Mouse (Mus musculus) v-Abl transformed pro-B cells (cell line): ENCODE results near the gene Cks1b.
"Not testable (repeated sequence)": the region's sequence is repeated elsewhere in the genome, so short reads cannot be mapped to it uniquely, and the experiment has no call there.

ENCODE experiments used
- in situ Hi-C, 2 experiments: fragments of 400-800 bp; cut with MboI; formaldehyde crosslinking; loops; one replicate each; pipeline ENCODE4 v1.15.1; 2025; ENCODE audit not compliant: unreplicated experiment in 2 of 2

Cks1b gene

DNA sequence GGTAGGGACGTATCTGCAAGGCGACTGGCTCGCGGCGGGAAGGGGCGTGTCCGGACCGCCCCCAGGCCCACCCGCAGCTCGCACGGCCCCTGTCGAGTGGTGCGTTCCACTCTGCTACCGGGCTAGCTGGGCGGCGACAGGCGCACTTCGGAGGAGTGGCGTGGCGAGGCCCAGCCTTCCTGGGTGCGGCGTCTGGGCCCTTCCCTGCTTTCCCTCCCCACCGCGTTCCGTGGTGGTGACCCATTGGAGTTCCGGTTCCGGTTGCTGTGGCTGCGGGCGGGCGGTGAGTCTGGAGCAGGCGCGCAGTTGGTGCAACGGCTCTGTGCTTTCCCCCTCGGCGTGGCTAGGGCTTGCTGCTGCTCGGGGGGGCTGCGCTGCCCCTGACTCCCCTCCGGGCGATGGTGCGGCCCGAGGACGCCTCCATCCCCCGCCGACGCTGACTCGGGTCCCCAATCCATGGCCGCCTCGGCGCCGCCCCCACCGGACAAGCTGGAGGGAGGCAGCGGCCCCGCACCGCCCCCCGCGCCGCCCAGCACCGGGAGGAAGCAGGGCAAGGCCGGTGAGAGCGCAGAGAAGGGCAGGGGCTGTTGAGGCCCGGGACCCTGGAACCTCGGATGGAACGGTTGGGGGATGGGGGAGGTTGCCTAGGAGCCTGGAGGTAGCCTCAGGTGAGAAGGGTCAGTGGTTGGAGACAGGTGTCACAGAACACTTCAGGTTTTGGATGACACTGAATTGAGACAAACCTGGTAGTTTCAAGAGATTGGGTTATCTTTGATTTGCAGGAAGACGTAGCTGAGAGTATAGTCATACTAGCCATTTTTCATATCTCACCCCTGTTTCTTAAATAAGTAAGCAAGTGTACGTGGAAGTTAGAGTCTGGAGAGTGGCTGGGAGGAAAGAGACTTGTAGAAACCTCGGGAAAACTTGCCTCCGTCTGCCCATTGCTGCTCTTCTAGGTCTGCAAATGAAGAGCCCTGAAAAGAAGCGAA lies 12.3 kb upstream of the Cks1b start, which contains the start of gene Pygo2:
Gene Pygo2, plus strand, starts transcription at position 44 of the 989 bp plus-strand sequence.
- in situ Hi-C loops: no loop called here

DNA sequence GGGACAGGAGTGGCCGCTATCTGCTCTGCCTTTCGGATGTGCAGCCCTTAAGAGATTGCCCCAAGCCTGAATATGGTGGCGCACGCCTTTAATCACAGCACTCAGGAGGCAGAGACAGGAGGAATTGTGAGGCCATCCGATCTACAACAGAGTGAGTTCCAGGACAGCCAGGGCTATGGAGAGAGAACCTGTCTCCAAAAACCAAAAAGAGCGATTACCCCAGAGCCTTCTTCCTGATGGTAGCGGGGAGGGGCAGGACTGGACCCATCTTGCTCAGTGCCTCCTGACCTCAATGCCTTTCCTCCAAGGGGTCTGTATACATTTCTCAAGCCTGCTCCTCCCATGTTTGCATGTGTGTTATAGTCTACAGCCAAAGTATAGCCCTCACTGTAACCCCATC lies 10.8 kb upstream of the Cks1b start:
- in situ Hi-C loops: not testable (repeated sequence)

DNA sequence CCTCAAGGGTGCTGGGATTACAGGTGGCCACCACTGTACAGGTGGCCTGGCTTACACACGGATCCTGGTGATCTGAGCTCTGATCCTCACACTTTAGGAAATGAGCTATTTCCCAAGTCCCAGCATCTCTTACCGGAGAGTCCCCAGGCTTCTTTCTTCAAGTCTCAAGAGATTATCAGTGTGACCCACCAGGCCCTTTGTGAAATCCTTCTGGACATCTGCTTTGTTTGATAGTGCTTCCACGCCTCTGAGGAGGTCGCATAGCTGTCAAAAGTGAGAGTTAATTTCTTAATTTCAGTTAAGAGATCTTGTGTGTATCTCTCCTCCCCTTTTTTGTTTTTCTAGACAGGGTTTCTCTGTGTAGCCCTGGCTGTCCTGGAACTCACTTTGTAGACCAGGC lies 7.7 kb upstream of the Cks1b start:
- in situ Hi-C loops: no loop called here

DNA sequence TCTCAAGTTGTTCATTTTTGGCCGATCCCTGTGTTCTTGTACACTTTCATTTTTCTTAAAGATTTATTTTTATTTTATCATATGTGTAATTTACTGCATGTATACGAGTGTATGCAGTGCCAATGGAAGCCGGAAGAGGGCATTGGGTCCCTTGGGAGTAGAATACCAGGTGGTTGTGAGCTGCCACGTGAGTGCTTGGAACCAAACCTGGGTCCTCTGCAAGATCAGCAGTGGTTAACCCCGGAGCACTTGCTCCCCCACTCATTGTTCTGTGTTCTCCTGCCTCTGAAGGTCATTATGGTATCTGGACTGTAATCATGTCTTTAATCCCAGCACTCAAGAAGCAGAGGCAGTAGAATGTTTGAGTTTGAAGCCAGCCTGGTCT lies 7.0 kb upstream of the Cks1b start:
- in situ Hi-C loops: no loop called here

DNA sequence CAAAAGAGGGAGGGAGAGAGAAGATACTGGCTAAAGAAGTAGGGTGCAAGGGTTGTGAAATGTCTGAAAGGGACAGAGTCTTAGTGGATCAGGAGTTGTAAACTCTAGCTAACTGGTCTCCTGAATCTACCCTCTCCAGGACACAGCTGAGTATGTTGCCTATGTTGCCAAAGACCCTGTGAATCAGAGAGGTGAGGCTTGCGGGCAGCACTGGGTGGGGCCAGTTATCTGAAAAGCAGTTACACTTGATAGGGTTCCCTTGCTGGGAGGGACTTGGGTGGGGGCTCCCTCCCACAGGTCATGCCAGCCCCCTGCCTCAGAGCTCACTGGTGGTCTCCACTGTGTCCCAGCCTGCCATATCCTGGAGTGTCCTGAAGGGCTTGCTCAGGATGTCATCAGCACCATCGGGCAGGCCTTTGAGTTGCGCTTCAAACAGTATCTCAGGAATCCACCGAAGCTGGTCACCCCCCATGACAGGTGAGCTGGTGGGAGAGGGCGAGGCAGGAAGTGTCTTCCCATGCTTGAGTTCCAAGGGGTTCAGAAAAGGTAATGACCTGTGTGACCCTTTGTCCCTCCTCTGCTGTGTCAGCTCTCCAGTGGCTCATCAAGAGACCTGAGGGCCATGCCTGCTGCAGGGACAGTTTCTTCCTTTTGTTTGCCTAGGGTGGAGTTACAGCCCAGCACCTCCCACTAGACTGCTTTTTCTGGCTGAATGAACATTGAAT lies 6.4 kb upstream of the Cks1b start:
- in situ Hi-C loops: no loop called here

DNA sequence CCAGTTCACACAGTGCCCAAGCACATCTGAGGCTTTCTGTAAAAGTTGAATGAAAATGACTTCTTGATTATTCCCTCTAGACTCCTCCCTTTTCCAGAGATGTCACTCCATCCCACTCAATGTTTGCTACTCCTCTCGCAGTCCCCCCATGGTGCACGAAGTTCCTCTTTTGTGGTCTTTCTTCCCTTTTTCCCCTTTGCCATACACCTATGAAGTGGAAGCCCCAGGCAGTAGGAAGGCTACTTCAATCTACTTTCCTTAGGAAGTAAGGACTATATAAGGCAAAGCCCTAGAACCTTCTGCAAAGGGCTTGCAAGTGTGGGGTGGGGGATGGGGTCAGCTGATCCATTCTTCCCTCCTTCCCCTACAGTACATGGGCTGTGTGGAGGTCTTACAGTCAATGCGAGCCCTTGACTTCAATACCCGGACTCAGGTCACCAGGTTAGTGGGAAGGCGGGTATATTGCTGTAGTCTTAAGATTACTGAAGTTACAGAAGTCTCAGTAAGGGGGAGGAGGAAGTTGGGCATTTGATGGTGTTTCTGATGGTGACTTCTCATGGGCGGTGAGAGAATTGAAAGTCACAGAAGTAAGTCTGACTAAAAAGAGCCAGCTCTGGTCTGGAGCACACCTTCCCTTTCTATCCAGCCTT lies 4.5 kb upstream of the Cks1b start:
- in situ Hi-C loops: no loop called here

DNA sequence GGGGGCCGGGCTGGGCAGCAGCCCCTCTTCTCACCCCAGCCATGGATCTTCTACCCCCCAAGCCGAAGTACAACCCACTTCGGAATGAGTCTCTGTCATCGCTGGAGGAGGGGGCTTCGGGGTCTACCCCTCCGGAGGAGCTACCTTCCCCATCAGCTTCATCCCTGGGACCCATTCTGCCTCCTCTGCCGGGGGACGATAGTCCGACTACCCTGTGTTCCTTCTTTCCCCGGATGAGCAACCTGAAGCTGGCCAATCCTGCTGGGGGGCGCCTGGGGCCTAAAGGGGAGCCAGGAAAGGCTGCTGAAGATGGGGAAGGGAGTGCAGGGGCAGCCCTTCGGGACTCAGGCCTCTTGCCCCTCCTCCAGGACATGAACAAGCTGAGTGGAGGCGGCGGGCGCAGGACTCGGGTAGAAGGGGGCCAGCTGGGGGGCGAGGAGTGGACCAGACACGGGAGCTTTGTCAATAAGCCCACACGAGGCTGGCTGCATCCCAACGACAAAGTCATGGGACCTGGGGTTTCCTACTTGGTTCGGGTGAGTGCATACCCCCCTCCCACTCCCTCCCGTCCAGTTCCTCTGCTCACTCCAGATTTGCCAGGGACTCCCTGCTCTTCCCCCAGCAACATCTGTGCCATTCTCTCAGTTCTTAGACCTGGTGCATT lies 3.8 kb upstream of the Cks1b start:
- in situ Hi-C loops: no loop called here

DNA sequence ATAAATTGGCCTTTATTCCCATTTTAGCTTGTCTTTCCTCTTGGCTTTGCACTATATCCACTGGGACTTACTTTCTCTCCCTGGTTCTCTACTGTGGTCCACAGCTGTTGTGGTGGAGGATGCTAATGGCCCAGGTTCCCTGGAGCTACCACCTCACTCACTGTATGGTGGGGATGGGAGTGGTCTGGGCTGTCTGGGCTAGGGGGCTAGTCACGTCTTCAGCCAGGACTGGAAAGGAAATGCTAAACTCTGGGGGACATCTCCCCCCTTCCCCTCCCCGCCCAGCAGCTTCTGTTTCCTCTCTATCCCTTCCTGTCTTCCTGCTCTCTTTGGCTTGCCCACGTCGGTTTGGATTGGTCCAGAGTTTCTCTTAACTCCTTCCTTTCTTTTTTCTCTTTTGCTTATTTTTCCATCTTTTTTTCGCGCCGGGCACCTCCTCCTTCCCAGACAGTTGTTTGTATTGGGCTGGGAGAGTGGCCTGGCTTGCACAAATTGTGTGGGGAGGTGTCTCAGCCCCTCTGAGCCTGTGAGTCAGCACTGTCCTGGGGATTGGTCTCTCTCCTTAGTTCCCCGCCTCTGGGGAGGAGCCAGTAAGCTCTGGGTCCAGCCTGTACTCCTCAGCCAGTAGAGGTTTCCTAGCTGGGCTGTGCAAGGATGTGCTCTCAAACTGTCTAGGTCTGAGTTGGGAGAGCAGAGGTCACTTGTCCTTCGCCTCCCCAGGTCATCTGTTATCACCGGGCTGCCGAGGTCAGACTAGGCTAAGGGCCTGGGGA lies 3.0 kb upstream of the Cks1b start:
- in situ Hi-C loops: no loop called here

DNA sequence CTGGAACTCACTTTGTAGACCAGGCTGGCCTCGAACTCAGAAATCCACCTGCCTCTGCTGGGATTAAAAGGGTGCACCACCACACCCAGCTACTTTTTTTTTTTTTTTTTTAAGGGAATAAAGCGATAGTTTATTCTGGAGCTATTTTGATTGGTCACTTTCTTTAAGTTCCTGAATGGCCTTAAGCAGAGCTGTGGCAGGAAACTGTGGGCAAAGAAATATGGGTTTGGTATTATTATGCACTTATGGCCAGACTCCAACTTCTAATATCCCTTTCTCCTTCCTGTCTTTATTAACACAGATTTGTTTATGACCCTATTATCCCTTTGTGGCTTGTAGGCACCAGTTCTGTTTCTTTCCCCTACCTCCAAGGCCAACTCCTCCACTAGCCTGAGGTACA lies 2.2 kb upstream of the Cks1b start:
- in situ Hi-C loops: no loop called here

DNA sequence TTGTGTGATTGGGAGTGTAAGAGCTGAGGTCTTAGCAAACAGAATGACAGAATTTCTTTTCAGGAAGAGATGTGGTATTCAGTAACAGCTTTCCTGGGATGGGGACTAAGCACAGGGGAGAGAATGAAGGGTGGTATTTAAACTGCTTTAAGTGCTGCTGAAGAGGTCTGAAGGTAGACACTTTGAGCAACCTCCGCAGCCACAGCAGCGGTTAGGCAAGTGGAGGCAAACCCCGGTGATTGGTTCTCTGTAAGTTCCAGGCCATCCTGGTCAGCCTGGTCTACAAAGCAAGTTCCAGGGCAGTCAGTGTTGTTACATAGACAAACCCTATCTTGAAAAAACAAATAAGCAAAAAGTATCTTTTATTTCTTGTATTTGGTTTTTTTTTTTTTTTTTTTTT lies 1.8 kb upstream of the Cks1b start:
- in situ Hi-C loops: no loop called here

DNA sequence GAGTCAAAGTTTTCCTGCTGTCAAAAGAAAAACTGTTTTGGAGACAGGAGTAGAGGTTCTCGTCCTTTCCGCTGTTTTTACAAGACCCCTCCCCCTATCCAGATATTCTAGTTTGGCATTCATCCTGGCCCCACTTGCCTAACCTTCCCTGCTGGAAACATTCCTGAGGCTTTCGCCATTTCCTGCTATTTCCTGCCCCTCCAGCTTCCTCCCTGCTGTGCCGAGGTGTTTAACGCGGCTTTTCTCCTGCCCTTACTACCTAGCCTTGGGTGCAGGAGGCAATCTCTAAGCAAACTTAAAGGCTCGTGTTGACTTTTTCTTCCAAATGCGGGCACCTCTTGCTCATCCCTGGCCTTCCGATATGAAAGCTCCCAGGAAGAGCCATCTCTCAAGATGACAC lies 1.4 kb upstream of the Cks1b start:
- in situ Hi-C loops: no loop called here

DNA sequence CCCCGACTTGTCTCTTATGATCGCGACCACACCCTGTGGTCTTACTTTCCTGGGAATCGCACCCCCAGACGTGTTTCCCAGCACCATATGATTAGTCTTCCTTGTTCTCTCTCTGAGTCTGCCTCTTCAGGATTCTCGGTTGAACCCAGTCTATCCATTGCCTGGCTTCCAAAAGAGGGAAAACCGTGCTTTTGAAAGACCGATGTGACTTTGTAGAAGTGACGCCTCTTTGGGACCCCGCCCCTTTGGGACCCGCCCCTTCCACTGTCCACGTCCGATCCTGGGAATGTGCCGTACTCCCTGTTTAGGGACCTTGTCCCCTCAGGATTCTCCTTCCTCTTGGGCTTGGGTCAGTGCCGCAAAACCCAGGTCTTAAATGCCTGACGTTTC lies 673 bp upstream of the Cks1b start:
- in situ Hi-C loops: no loop called here

DNA sequence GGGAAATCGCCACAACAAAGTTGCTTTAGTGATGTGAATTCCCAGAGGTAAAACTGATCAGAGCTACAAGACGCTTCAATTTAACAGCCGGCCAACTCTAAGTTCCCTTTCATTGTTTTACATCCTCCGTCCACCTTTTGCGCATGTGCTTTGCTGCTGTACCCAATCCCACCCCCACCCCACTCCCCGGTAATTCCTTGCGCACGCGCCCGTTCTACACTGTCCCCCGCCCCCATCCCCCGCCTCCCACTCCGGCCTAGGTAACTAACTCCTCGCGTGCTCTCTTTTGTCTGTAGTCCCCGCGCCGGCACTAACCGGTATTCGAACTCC lies 378 bp downstream of the Cks1b start:
- in situ Hi-C loops: no loop called here

DNA sequence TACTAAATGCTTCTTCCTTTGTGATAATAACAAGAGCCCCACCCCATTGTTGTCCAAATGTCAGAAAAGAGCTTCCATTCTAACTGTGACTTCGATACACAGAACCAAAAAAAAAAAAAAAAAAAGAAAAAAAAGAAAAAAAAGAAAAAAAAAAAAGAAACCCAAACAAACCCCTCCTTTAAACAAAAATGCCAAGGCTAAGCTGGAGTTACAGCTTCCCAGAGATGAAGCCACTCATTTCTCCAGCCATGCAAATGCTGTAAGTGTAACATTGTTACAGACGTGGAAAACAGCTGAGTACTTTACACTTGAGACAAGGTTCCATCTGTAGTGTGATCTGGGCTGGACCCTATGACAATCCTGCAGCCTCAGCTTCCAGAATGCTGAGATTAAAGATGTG lies 1.1 kb downstream of the Cks1b start:
- in situ Hi-C loops: no loop called here

DNA sequence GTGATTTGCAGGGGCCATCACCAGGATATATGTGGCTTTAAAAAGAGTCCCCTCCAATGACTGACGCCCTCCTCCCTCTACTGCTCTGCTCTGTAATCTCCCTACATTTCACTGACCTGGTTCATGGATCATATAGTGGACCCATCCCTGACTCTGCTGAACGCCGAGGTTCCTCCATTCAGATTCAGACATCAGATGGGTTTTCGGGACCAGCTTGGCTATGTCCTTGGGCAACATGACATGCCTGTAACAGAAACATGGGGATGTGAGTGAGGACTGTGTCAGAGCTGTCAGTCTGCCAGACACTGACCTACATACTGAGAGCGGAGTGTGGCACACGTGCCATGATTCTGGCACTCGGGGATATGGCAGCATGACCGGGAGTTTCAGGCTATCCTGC lies 2.0 kb downstream of the Cks1b start:
- in situ Hi-C loops: no loop called here

DNA sequence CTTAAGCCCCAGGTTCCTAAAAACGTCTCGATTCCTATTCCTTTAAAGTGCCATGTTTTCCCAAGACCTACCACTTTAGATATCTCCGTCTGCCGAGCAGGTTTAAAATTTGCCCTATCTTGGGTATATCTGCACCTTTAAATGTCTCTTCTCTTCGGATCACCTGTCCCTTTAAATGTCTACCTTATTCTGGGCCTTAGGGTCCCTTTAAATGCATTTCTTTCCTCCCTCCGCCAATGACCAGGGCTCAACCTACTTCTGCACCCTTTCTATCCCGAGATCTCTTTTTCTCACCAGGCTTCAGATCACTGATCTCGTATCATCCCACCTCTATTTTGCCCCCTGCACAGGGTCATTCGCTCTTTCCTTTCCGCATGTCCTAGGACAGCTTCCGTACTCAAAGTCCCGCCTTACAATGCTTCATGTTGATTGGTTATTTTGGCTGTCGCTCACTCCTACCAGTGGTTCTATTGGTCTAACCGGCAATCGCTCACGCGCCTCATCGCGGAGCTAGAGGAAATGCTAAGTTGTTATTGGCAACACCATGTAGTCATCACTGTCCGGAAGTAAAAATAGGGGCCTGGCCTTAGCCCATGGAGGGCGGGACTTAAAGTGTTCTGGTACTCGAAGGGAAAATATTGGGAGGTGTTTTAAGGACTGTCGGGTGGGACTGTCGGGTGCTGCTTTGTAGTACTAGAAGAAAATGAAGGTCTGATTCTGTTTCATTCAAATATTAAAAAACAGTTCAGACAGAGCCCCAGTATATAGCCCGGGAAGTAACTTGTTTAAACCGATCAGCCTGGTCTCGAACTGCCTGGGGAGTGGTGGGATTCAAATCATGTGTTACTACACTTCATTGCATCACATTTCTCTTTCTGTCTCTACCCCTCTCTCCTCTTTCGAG lies 6.4 kb downstream of the Cks1b start, which contains the start of gene Flad1:
Gene Flad1, minus strand, starts transcription at position 381 of the 904 bp plus-strand sequence.
- in situ Hi-C loops: no loop called here

DNA sequence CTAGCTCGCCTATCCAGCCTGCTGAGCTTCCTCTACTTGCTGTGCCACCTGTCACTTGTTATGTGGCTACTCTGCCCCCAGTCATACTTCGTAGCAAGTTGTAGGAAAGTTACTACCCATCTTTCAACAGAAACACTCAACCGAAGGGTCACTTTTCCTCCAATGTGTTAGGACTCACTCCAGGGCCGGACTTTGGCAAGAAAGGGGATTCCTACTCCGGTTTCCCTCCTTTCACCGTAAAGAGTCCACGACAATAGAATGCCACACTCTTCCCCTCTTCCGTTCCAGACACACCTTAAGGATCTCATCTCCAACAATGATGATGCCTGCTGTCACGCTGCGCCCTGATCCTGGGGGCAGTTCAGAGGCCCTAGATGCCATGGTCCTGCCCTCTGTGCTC lies 7.3 kb downstream of the Cks1b start:
- in situ Hi-C loops: no loop called here

DNA sequence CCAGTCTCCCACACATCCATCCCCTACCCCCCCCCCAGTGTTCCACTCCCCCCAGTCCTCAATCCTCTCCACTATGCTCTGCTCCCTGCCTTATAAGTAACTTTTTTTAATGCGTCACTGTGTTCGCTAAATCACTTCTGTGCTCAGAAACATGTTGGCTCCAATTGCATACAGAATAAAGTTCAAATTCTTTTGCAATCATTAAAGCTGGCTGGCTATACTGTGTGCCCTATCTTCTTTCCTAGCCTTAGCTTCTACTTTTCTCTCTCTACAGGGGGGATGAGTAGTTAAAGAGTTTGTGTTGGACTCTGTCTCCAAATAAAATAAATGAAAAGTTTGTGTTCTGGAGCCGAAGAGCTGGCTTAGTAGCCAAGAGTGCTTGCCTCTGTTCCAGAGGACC lies 8.5 kb downstream of the Cks1b start:
- in situ Hi-C loops: no loop called here

DNA sequence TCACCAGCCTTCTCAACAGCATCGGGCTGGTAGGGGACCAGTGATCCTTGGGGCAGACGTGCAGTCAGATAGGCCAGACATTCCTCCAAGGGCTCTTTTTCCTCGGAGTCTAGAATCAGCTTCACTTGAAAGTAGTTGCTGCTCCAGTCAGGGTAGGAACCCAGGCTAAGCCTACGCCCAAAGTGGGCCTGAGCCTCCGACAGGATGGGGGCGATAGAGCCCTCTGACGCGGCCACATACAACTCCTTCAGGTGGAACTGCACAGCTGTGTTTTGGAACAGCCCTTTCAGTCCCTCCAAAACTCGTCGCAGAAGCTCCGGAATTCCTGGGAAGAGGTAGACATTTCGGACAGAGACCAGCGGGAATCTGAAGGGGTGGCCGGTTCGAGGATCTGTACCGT lies 9.7 kb downstream of the Cks1b start:
- in situ Hi-C loops: no loop called here
